Mouse (Mus musculus): ENCODE measurements around the gene Dao.

- TF ChIP-seq TAL1 (IDR thresholded peaks at IDR 0.05; ENCODE audit: low read length) = no peak
- TF ChIP-seq GATA1 (IDR thresholded peaks at IDR 0.05; ENCODE audit: low read length) = no peak
These were observed 21.4 kb downstream of the Dao start for GRCm38 (mm10) chr5:114024885-114025284.
